Mouse (Mus musculus): ENCODE data around the gene Ptpn5. TPM values are rescaled to one million over a fixed set of nuclear protein-coding genes. Genes with fewer than 3 reads are reported as not detected.
A peak's percentile ranks its signal among the peaks of the same experiment; 100 is the strongest.

Gene Ptpn5
- polyA plus RNA-seq, 1 experiment from 2014 or later = 7.0 TPM

DNA sequence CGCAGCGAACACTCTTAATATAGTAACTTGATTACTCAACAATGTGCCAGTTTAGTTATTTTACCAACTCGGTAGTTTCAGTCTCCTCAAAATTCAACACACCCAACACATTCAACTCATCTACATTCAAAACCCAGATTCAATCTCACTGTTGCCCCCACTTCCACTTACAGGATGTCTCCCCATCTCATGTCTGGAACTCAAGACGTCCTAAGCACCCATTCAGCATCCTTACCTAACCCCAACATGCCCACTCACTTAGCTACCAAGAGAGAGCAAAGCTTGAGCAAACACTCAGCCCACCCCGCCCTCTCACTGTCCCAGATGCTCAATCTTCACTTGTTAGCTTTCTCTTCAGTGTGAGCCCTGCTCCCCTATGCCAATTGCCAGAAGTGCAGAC is 71.9 kb downstream of the Ptpn5 start:
- no peak for TF ChIP-seq CTCF (IDR thresholded peaks at IDR 0.05; ENCODE audit: low read depth)
- Histone ChIP-seq H3K36me3 (ENCODE audit: insufficient read depth) (no peaks in the 10 kb centered on the region), H3K4me2 (no peak overlapping the region), H3K27me3 (ENCODE audit: insufficient read depth, low read length) (no peaks in the 10 kb centered on the region), H3K4me1 (ENCODE audit: insufficient read depth) (no peaks in the 10 kb centered on the region), H3K9me3 (ENCODE audit: low read depth, low read length) (no peaks in the 10 kb centered on the region), H3K4me3 (ENCODE audit: low read depth, low read length) (no peak overlapping the region), H3K27ac (ENCODE audit: low read depth) (no peak overlapping the region), H3K9ac (no peak overlapping the region)
- 70% methylated on average over 5 of the region's 5 CpGs for WGBS
- ATAC-seq (ENCODE audit: insufficient read depth) (no peak), DNase-seq (no peak)

DNA sequence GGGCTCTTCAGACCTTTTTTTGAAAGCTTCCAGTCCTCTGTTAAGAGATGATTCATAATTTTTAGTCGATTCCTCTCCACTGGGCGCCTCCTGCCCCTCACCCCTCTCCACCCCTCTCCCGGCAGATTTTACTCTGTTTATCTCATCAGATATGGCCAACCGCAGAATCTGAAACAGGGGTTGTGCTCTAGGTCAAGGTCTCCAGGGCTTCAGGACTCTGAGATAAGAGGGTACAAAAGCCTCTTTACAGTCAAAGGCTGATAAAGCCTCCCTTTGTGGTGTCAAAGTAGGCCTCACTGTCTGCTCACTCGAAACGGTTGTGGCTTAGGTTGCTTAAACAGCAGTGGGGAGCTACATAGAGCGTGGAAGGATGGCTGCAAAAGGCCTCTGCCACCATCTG is 74.1 kb downstream of the Ptpn5 start:
- Histone ChIP-seq H3K4me3 (ENCODE audit: low read depth, low read length) (no peak overlapping the region), H3K36me3 (ENCODE audit: insufficient read depth) (peaks cover 3% of the 10 kb centered on the region; the same call in 1 of the 2 replicates), H3K9me3 (ENCODE audit: low read depth, low read length) (no peaks in the 10 kb centered on the region), H3K4me2 (no peak overlapping the region), H3K27me3 (ENCODE audit: insufficient read depth, low read length) (no peaks in the 10 kb centered on the region), H3K27ac (ENCODE audit: low read depth) (no peak overlapping the region), H3K4me1 (ENCODE audit: insufficient read depth) (no peaks in the 10 kb centered on the region), H3K9ac (no peak overlapping the region)
- DNase-seq (no peak), ATAC-seq (ENCODE audit: insufficient read depth) (no peak)
- 30% methylated on average over 7 of the region's 7 CpGs for WGBS
- no peak for TF ChIP-seq CTCF (IDR thresholded peaks at IDR 0.05; ENCODE audit: low read depth)

DNA sequence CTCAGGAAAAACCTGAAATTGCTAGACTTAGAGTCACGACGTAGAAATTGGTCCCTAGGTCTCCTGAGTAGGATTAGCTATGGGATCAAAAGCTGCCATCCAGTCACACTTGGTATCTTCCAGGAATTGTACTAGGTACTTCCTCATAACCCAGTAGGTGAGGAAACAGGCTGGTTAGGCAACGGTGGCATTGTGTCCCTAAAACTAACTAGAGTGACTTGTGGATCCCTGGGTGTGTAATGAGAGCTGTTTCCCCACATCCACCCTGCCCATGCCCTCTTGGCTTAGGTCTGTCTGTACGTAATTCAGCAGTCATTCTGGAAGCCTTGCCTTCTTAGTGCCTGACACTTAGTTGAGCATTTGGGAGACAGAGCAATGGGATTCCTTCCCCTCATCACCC is 77.2 kb downstream of the Ptpn5 start:
- no peak for DNase-seq
- 74% methylated on average over 4 of the region's 4 CpGs for WGBS
- Histone ChIP-seq H3K9me3 (ENCODE audit: low read depth, low read length) (no peaks in the 10 kb centered on the region), H3K9ac (no peak overlapping the region), H3K36me3 (ENCODE audit: insufficient read depth) (peaks cover 19% of the 10 kb centered on the region; the same call in 1 of the 2 replicates), H3K4me3 (ENCODE audit: low read depth, low read length) (no peak overlapping the region), H3K4me1 (ENCODE audit: insufficient read depth) (peaks cover 10% of the 10 kb centered on the region), H3K27me3 (ENCODE audit: insufficient read depth, low read length) (no peaks in the 10 kb centered on the region), H3K27ac (ENCODE audit: low read depth) (no peak overlapping the region), H3K4me2 (no peak overlapping the region)
- TF ChIP-seq CTCF (IDR thresholded peaks at IDR 0.05; ENCODE audit: low read depth) = no peak
- no peak for ATAC-seq (ENCODE audit: insufficient read depth)

DNA sequence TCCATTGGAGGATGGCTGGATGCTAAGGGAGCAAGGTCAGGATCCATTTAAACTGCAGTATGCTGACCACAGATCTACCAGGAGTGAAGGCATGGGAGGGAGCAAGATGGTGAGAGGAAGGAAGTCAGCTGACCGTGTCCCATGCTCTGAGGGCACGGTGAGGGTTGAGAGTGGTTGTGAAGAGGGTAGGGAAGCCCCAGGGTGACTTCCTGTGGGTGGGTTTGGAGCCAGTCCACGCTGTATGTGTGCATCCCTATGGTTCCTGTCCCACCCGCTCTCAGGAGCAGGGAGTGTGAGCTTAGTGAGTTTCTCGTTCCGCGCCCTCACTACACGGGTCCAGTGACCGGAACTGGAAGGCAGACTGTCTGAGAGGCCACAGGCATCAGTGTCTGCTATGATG is 77.7 kb downstream of the Ptpn5 start:
- H3K9ac ChIP-seq = no peak overlapping the region
- TF ChIP-seq CTCF (IDR thresholded peaks at IDR 0.05; ENCODE audit: low read depth) = no peak
- no peak overlapping the region for H3K4me3 ChIP-seq (ENCODE audit: low read depth, low read length)
- H3K27ac ChIP-seq (ENCODE audit: low read depth) = no peak overlapping the region
- DNase-seq = no peak
- H3K27me3 ChIP-seq (ENCODE audit: insufficient read depth, low read length) = no peaks in the 10 kb centered on the region
- 70% methylated on average over 9 of the region's 9 CpGs for WGBS
- H3K36me3 ChIP-seq (ENCODE audit: insufficient read depth) = peaks cover 19% of the 10 kb centered on the region; the same call in 1 of the 2 replicates
- H3K4me1 ChIP-seq (ENCODE audit: insufficient read depth) = peaks cover 10% of the 10 kb centered on the region
- no peak overlapping the region for H3K4me2 ChIP-seq
- ATAC-seq (ENCODE audit: insufficient read depth) = no peak
- H3K9me3 ChIP-seq (ENCODE audit: low read depth, low read length) = no peaks in the 10 kb centered on the region

DNA sequence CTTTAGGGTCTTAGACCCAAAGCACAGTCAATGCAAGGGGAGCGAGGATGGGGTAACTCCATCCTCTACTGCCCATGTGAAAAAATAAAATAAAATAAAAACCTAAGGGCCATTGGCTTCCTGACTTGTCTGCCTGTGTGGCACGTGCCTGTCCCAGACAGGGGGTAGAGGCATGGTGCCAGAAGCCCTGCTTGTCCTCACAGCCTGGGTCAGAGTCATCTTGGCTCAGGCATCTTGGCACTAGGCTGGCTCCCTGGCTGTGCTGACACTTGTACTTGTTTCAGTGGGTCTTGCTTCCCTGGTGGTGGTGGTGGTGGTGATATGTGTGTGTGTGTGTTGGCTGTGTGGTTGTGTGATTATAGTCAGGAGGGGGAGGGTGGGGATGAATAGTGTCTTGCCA is 78.8 kb downstream of the Ptpn5 start:
- DNase-seq (no peak), ATAC-seq (ENCODE audit: insufficient read depth) (no peak)
- WGBS = 77% methylated on average over 2 of the region's 2 CpGs
- Histone ChIP-seq H3K4me1 (ENCODE audit: insufficient read depth) (peaks cover 10% of the 10 kb centered on the region), H3K27me3 (ENCODE audit: insufficient read depth, low read length) (no peaks in the 10 kb centered on the region), H3K27ac (ENCODE audit: low read depth) (no peak overlapping the region), H3K36me3 (ENCODE audit: insufficient read depth) (peaks cover 19% of the 10 kb centered on the region; the same call in 1 of the 2 replicates), H3K9ac (no peak overlapping the region), H3K9me3 (ENCODE audit: low read depth, low read length) (no peaks in the 10 kb centered on the region), H3K4me3 (ENCODE audit: low read depth, low read length) (no peak overlapping the region), H3K4me2 (no peak overlapping the region)
- no peak for TF ChIP-seq CTCF (IDR thresholded peaks at IDR 0.05; ENCODE audit: low read depth)

DNA sequence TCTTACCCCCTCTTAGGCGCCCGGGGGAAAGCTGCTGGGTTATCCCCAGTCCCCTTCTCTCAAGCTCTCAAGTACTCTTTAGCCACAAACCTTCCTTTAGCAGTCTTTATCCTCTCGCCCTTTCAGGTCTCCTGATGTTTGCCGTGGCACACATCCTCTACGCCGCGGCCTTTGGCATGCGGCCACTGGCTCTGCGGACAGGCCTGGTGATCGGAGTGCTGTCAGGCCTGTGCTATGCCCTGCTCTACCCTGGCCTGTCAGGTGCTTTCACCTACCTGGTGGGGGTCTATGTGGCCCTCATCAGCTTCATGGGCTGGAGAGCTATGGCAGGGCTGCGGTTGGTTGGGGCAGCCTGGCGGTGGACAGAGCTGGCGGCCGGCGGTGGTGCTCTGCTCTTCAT is 80.2 kb downstream of the Ptpn5 start:
- H3K9ac ChIP-seq = no peak overlapping the region
- no peaks in the 10 kb centered on the region for H3K27me3 ChIP-seq (ENCODE audit: insufficient read depth, low read length)
- DNase-seq (no peak), ATAC-seq (ENCODE audit: insufficient read depth) (no peak)
- 81% methylated on average over 15 of the region's 15 CpGs for WGBS
- H3K4me1 ChIP-seq (ENCODE audit: insufficient read depth) = peaks cover 10% of the 10 kb centered on the region
- no peaks in the 10 kb centered on the region for H3K9me3 ChIP-seq (ENCODE audit: low read depth, low read length)
- H3K36me3 ChIP-seq (ENCODE audit: insufficient read depth) = peaks cover 19% of the 10 kb centered on the region; the same call in 1 of the 2 replicates
- H3K4me2 ChIP-seq = no peak overlapping the region; the same call in 1 of the 2 replicates
- H3K4me3 ChIP-seq (ENCODE audit: low read depth, low read length) = no peak overlapping the region
- no peak overlapping the region; the same call in 1 of the 2 replicates for H3K27ac ChIP-seq (ENCODE audit: low read depth)
- TF ChIP-seq CTCF (IDR thresholded peaks at IDR 0.05; ENCODE audit: low read depth) = no peak

DNA sequence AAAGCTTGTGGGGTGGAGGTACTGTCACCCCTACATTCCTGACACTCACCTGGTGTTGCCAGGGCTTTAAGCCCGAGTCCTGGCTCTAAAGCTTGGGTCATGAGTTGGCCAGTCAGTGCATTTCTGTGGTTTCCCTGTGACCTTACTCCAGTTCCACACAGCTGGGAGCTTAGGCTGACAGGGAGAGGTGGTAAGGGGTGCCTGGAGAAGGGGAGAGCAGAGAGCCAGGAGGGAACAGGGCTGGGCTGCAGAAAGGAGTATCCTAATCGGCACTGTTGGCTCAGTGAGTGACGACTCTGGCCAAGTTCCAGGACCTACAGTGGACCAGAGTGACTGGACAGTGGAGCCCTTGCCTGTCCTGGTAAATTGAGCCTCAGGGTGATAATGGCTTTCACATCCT is 81.2 kb downstream of the Ptpn5 start:
- Histone ChIP-seq H3K36me3 (ENCODE audit: insufficient read depth) (peaks cover 19% of the 10 kb centered on the region; the same call in 1 of the 2 replicates), H3K4me1 (ENCODE audit: insufficient read depth) (peaks cover 10% of the 10 kb centered on the region), H3K9me3 (ENCODE audit: low read depth, low read length) (no peaks in the 10 kb centered on the region), H3K9ac (peak overlapping the region; percentile 38), H3K27ac (ENCODE audit: low read depth) (peak overlapping the region; percentile 95), H3K4me3 (ENCODE audit: low read depth, low read length) (peak overlapping the region; percentile 82), H3K4me2 (peak overlapping the region; percentile 91), H3K27me3 (ENCODE audit: insufficient read depth, low read length) (no peaks in the 10 kb centered on the region)
- ATAC-seq (ENCODE audit: insufficient read depth) = peak; percentile 30; the same call in 1 of the 2 replicates
- DNase-seq = peak; percentile 86
- no peak for TF ChIP-seq CTCF (IDR thresholded peaks at IDR 0.05; ENCODE audit: low read depth)
- 15% methylated on average over 3 of the region's 3 CpGs for WGBS

Data from lung, embryonic 14.5 days (tissue).